Mouse (Mus musculus) liver, postnatal 0 days (tissue): ENCODE measurements around the gene Fam126a.

Experiments
- CTCF ChIP-seq: sonication (generic); IDR thresholded peaks from 2 replicates; pipeline ENCODE4 v1.5.1; 2016; ENCODE audit warnings: antibody characterized with exemption, low read depth
- EP300 ChIP-seq: IDR thresholded peaks from 2 replicates; pipeline ENCODE4 v1.6.1; 2016; ENCODE audit warnings: antibody characterized with exemption, low read depth, mild to moderate bottlenecking

DNA sequence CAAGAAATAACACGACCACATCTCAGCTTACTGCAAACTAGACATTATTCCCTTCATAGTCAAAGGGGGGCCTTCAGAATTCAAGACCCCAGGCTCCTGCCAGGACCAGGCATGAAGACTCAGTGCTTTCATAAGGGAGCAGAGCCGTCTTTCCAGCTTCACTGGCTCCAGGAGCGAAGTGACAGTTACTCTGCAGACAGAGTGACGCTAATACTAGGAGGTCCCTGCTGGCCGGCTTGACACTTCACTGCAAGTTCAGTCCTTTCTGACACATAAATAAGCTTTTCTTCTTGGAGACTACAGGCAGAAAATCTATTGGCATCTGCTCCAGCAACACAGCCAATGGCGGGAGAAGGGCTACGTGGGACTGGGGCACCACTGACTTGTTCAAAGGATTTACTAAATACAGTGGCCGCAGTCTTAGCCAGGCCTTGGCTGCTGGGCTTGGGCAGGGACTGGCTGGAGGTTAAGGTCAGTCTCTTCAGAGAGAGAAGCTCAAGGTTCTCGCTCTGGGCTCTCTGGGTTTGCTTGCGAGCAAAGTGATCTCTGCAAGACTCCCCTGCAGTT is 65.8 kb downstream of the Fam126a start:
- TF ChIP-seq CTCF (no peak), EP300 (no peak)
